Mouse (Mus musculus) intestine, embryonic 15.5 days (tissue): ENCODE measurements around the gene Olfr1116. TPM values are rescaled to one million over a fixed set of nuclear protein-coding genes. Genes with fewer than 3 reads are reported as not detected.
"Not testable (repeated sequence)": the region's sequence is repeated elsewhere in the genome, so short reads cannot be mapped to it uniquely, and the experiment has no call there.

ENCODE experiments used
- ATAC-seq: fragments of 200-750 bp; cut with Nextera tagmentation; 2 replicates; pipeline ENCODE4 v1.8.0; 2017; ENCODE audit warnings: moderate TSS enrichment, moderate library complexity
- H3K27ac ChIP-seq: fragments of 300-500 bp; sonication (generic); 2 replicates; pipeline ENCODE4 v1.5.1; 2015; ENCODE audit warnings: mild to moderate bottlenecking, inconsistent platforms
- H3K27me3 ChIP-seq: fragments of 300-500 bp; sonication (generic); replicated peaks from 2 replicates; pipeline ENCODE4 v1.6.1; 2015; ENCODE audit warnings: inconsistent platforms
- H3K36me3 ChIP-seq: fragments of 300-500 bp; sonication (generic); 2 replicates; pipeline ENCODE4 v1.6.1; 2015; ENCODE audit warnings: inconsistent platforms
- H3K4me1 ChIP-seq: fragments of 300-500 bp; sonication (generic); replicated peaks from 2 replicates; pipeline ENCODE4 v1.6.1; 2015; ENCODE audit warnings: inconsistent platforms
- H3K4me2 ChIP-seq: fragments of 300-500 bp; sonication (generic); replicated peaks from 2 replicates; pipeline ENCODE4 v1.6.1; 2015; ENCODE audit warnings: mild to moderate bottlenecking, inconsistent platforms
- H3K4me3 ChIP-seq: fragments of 300-500 bp; sonication (generic); replicated peaks from 2 replicates; pipeline ENCODE4 v1.5.1; 2015; ENCODE audit warnings: inconsistent platforms
- H3K9ac ChIP-seq: fragments of 300-500 bp; sonication (generic); 2 replicates; pipeline ENCODE4 v1.6.1; 2015; ENCODE audit warnings: inconsistent platforms
- H3K9me3 ChIP-seq: fragments of 300-500 bp; sonication (generic); 2 replicates; pipeline ENCODE4 v1.6.1; 2016; ENCODE audit warnings: inconsistent platforms
- WGBS: fragments of 180-500 bp; shearing (Covaris S2); methylation state at CpG from one replicate; pipeline ENCODE4 v1.1.7; 2015; 5-methylcytosine and 5-hydroxymethylcytosine counted together
- polyA plus RNA-seq: library from polyadenylated mRNA; unstranded; fragments of >200 nt; fragmentation: Nextera tagmentation; extraction: Ambion mirVana; gene quantifications from 2 replicates; pipeline ENCODE4 v1.2.1, GENCODE M21; 2015

Olfr1116 gene
- not detected in 2 replicates for polyA plus RNA-seq

DNA sequence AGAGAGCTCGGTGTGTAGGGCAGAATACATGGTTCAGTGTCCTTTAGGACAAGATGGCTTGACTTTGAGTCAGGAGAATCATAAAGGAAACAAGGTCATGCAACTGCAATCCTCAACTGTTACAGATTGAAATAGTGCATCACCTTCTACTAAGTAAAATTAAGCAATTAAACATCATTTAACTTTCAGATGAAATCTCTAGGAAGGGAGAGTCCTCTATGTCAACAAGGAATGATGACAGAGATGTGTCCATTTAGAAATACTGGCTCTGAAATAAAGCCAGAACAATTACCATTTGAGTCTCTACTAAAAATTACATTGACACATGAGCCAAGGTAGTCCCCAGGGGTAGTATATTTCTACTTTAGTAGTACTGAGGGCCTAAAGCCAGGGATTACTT lies at the start of gene Olfr1116:
Gene Olfr1116, plus strand, starts transcription at position 301 of the 400 bp plus-strand sequence.
- ATAC-seq, result no peak
- 86% methylated on average over 1 of the region's 1 CpGs for WGBS

DNA sequence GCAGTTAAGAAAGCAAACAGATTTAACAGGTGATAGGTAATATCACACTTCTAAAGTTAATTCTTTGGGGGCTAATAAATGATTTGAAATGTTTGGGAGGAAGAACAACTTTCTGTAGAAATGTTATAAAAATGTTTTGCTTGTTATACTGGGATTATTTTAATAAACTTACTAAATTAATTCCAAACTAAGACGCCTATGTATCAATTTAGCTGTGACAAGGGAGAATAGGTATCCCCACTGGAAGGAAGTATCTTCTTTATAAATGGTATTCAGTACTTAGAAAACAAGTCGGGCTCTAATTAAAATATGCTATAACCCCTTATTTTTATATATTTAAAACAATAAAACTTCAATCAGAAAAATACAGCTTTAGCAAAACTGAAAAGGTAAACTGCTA lies 19.6 kb upstream of the Olfr1116 start, which contains the start of gene Olfr1115:
Gene Olfr1115, plus strand, starts transcription at position 301 of the 400 bp plus-strand sequence.
- no peak for ATAC-seq
- Histone ChIP-seq H3K4me2 (no peak within 1 kb of the TSS), H3K9me3 (no peaks in the 10 kb centered on the region), H3K4me1 (no peaks in the 10 kb centered on the region), H3K27ac (no peak within 1 kb of the TSS), H3K36me3 (no peaks in the 10 kb centered on the region), H3K4me3 (no peak within 1 kb of the TSS), H3K9ac (no peak within 1 kb of the TSS), H3K27me3 (no peaks in the 10 kb centered on the region)
- WGBS, result 87% methylated on average over 2 of the region's 2 CpGs

More for the DNA sequence above, at the start of gene Olfr1116:
- no peak within 1 kb of the TSS for H3K27ac ChIP-seq
- no peak within 1 kb of the TSS for H3K4me3 ChIP-seq
- H3K9ac ChIP-seq, result no peak within 1 kb of the TSS
- no peak within 1 kb of the TSS for H3K4me2 ChIP-seq
- H3K4me1 ChIP-seq, result no peaks in the 10 kb centered on the region
- H3K27me3 ChIP-seq, result no peaks in the 10 kb centered on the region
- no peaks in the 10 kb centered on the region for H3K9me3 ChIP-seq
- no peaks in the 10 kb centered on the region for H3K36me3 ChIP-seq

DNA sequence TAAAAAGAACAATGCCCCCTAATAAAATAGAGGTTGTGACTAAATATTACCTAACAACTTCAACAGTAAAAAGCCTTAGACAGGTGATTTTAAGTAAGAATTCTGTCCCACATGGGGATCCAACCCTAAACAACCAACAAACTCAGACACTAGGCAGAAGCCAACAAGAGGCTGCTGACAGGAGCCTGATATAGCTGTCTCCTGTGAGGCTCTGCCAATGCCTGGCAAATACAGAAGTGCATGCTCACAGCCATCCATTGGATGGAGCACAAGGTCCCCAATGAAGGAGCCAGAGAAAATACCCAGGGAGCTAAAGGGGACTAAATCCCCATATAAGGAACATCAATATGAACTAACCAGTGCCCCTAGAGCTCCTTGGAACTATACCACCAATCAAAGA lies 26.6 kb downstream of the Olfr1116 start:
- not testable (repeated sequence) for H3K36me3 ChIP-seq, H3K9ac ChIP-seq, H3K4me1 ChIP-seq, ATAC-seq, H3K27ac ChIP-seq, H3K27me3 ChIP-seq, H3K4me3 ChIP-seq, H3K4me2 ChIP-seq, H3K9me3 ChIP-seq

DNA sequence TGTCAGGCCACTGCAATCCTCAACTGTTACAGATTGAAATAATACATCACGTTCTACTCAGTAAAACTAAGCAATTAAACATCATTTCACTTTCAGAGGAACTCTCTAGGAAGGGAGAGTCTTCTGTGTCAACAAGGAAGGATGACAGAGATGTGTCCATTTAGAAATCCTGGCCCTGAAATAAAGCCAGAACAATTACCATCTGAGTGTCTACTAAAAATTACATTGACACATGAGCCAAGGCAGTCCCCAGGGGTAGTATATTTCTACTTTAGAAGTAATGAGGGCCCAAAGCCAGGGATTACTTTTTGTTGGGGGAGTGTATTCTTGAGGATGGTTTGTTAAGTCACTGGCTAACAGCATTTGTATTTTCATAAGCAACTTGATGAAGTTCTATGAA lies 39.9 kb downstream of the Olfr1116 start, which contains the start of gene Olfr1118:
Gene Olfr1118, plus strand, starts transcription at position 301 of the 400 bp plus-strand sequence.
- H3K4me2 ChIP-seq, result no peak within 1 kb of the TSS
- no peak within 1 kb of the TSS for H3K4me3 ChIP-seq
- no peak for ATAC-seq
- H3K9me3 ChIP-seq, result no peaks in the 10 kb centered on the region
- no peaks in the 10 kb centered on the region for H3K27me3 ChIP-seq
- H3K9ac ChIP-seq, result no peak within 1 kb of the TSS
- no peak within 1 kb of the TSS for H3K27ac ChIP-seq
- no peaks in the 10 kb centered on the region for H3K36me3 ChIP-seq
- WGBS, result 64% methylated on average over 1 of the region's 1 CpGs
- H3K4me1 ChIP-seq, result no peaks in the 10 kb centered on the region

Other genes starting within 250 kb of the Olfr1116 start
- gene Olfr1104, start 240.5 kb upstream of the Olfr1116 start, polyA plus RNA-seq, result not detected in 2 replicates
- not detected in 2 replicates for gene Olfr1105, start 231.0 kb upstream of the Olfr1116 start, polyA plus RNA-seq
- gene Olfr1106, start 215.3 kb upstream of the Olfr1116 start, polyA plus RNA-seq, result not detected in 2 replicates
- not detected in 2 replicates for gene Olfr1107, start 191.7 kb upstream of the Olfr1116 start, polyA plus RNA-seq
- gene Olfr1109, start 171.5 kb upstream of the Olfr1116 start, polyA plus RNA-seq, result not detected in 2 replicates
- not detected in 2 replicates for gene Olfr259, start 153.0 kb upstream of the Olfr1116 start, polyA plus RNA-seq
- not detected in 2 replicates for gene Olfr1110, start 127.2 kb upstream of the Olfr1116 start, polyA plus RNA-seq
- gene Olfr1111, start 114.9 kb upstream of the Olfr1116 start, polyA plus RNA-seq, result not detected in 2 replicates
- not detected in 2 replicates for gene Olfr1112, start 79.7 kb upstream of the Olfr1116 start, polyA plus RNA-seq
- gene Olfr1113, start 58.6 kb upstream of the Olfr1116 start, polyA plus RNA-seq, result not detected in 2 replicates
- gene Olfr1115, start 19.5 kb upstream of the Olfr1116 start, polyA plus RNA-seq, result not detected in 2 replicates
- not detected in 2 replicates for gene Olfr1118, start 40.0 kb downstream of the Olfr1116 start, polyA plus RNA-seq
- not detected in 2 replicates for gene Olfr1120, start 87.3 kb downstream of the Olfr1116 start, polyA plus RNA-seq
- gene Olfr1121, start 102.4 kb downstream of the Olfr1116 start, polyA plus RNA-seq, result not detected in 2 replicates
- not detected in 2 replicates for gene Olfr1122, start 118.3 kb downstream of the Olfr1116 start, polyA plus RNA-seq
- gene Olfr1123, start 149.1 kb downstream of the Olfr1116 start, polyA plus RNA-seq, result not detected in 2 replicates
- 0.09 TPM in 1 of 2 replicates, not detected in the other for gene Olfr1124, start 162.7 kb downstream of the Olfr1116 start, polyA plus RNA-seq
- gene Olfr1126, start 186.4 kb downstream of the Olfr1116 start, polyA plus RNA-seq, result not detected in 2 replicates
- not detected in 2 replicates for gene Pramel7, start 229.6 kb downstream of the Olfr1116 start, polyA plus RNA-seq
- gene Pramel6, start 239.0 kb downstream of the Olfr1116 start, polyA plus RNA-seq, result not detected in 2 replicates